Mouse (Mus musculus): ENCODE measurements at regions not wholly inside any gene's neighbourhood (a gene's known extent, or its start where the extent isn't known, plus 50 kb on each side); places are given as distances from the start of the nearest gene placed in this dataset.

DNA sequence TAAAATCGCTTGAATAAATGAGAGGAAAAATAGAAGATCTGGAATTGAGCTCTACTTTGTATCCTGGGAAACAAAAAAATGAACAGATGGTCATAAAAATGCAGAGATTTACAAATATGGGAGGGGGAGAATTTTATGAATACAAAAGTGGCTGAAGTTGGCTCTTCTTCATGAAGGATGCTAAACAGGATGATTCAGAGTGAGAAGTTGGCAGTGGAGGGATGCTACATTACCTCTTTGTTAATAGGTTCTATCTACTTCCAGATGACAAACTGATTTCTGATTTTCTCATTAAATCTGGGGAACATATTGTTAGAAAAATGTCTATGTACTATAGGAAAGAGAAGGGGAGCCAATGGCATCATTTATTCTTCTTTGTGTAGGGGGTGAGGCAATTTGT, 2785.8 kb downstream of the Poteg start:
- H3K4me2 ChIP-seq (replicated peaks; ENCODE audit: low read depth, low read length), result no peak overlapping the region
- H3K27me3 ChIP-seq (ENCODE audit: control insufficient read depth, insufficient read depth, low read length), result no peaks in the 10 kb centered on the region
- no peaks in the 10 kb centered on the region for H3K36me3 ChIP-seq (ENCODE audit: control insufficient read depth, insufficient read depth, low read length)
- DNase-seq (ENCODE audit: low spot score), result no peak
- no peak overlapping the region for H3K4me3 ChIP-seq (ENCODE audit: low read depth, low read length)
- no peak overlapping the region for H3K27ac ChIP-seq (ENCODE audit: low read depth, low read length)
- no peak for ATAC-seq (ENCODE audit: low FRiP score)
- H3K4me1 ChIP-seq (replicated peaks; ENCODE audit: control insufficient read depth, insufficient read depth, low read length), result no peaks in the 10 kb centered on the region
- no peak overlapping the region for H3K9ac ChIP-seq (ENCODE audit: low read depth, low read length)
- no peaks in the 10 kb centered on the region for H3K9me3 ChIP-seq (ENCODE audit: control insufficient read depth, low read length)
- 71% methylated on average over 1 of the region's 1 CpGs for WGBS

- Histone ChIP-seq H3K9me3 (ENCODE audit: control insufficient read depth, low read length) (no peaks in the 10 kb centered on the region), H3K4me3 (ENCODE audit: low read depth, low read length) (no peak overlapping the region), H3K27me3 (ENCODE audit: control insufficient read depth, insufficient read depth, low read length) (no peaks in the 10 kb centered on the region), H3K4me2 (replicated peaks; ENCODE audit: low read depth, low read length) (no peak overlapping the region), H3K9ac (ENCODE audit: low read depth, low read length) (no peak overlapping the region), H3K4me1 (replicated peaks; ENCODE audit: control insufficient read depth, insufficient read depth, low read length) (no peaks in the 10 kb centered on the region), H3K36me3 (ENCODE audit: control insufficient read depth, insufficient read depth, low read length) (no peaks in the 10 kb centered on the region), H3K27ac (ENCODE audit: low read depth, low read length) (no peak overlapping the region)
- ATAC-seq (ENCODE audit: low FRiP score) (no peak), DNase-seq (ENCODE audit: low spot score) (no peak)
- 89% methylated on average over 3 of the region's 3 CpGs for WGBS
These were observed 2804.3 kb downstream of the Poteg start for GRCm38 (mm10) chr8:30251797-30252196.

GRCm38 (mm10) chr8:30269949-30270910, 2822.8 kb downstream of the Poteg start:
- H3K4me3 ChIP-seq (ENCODE audit: low read depth, low read length), result no peak overlapping the region
- DNase-seq (ENCODE audit: low spot score), result no peak
- H3K9ac ChIP-seq (ENCODE audit: low read depth, low read length), result no peak overlapping the region
- ATAC-seq (ENCODE audit: low FRiP score), result no peak
- no peaks in the 10 kb centered on the region for H3K27me3 ChIP-seq (ENCODE audit: control insufficient read depth, insufficient read depth, low read length)
- H3K36me3 ChIP-seq (ENCODE audit: control insufficient read depth, insufficient read depth, low read length), result no peaks in the 10 kb centered on the region
- H3K4me2 ChIP-seq (replicated peaks; ENCODE audit: low read depth, low read length), result no peak overlapping the region
- H3K4me1 ChIP-seq (replicated peaks; ENCODE audit: control insufficient read depth, insufficient read depth, low read length), result no peaks in the 10 kb centered on the region
- H3K9me3 ChIP-seq (ENCODE audit: control insufficient read depth, low read length), result no peaks in the 10 kb centered on the region
- no peak overlapping the region for H3K27ac ChIP-seq (ENCODE audit: low read depth, low read length)
- 90% methylated on average over 6 of the region's 6 CpGs for WGBS

DNA sequence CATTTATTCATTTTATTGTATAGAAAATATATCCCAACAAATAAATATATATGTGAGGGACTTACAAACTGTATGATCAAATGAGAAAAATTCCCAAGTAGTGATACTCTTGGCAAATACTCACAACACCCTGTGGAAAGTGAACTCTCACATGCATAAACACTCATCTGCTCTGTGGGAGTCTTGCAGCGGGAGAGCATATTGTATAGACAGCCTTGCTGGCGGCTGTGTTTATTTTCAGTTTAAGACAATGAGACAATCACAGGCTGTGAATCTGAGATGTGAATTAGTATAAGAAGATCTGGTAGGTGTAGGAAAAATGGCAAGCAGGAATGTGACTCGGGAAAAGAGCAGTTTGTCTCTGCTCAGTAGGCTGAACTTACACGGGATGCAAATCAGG, 2841.7 kb downstream of the Poteg start:
- no peaks in the 10 kb centered on the region for H3K36me3 ChIP-seq (ENCODE audit: control insufficient read depth, insufficient read depth, low read length)
- no peak overlapping the region for H3K9ac ChIP-seq (ENCODE audit: low read depth, low read length)
- H3K4me1 ChIP-seq (replicated peaks; ENCODE audit: control insufficient read depth, insufficient read depth, low read length), result no peaks in the 10 kb centered on the region
- no peak overlapping the region for H3K27ac ChIP-seq (ENCODE audit: low read depth, low read length)
- H3K27me3 ChIP-seq (ENCODE audit: control insufficient read depth, insufficient read depth, low read length), result no peaks in the 10 kb centered on the region
- no peak overlapping the region for H3K4me3 ChIP-seq (ENCODE audit: low read depth, low read length)
- DNase-seq (ENCODE audit: low spot score) (no peak), ATAC-seq (ENCODE audit: low FRiP score) (no peak)
- no peak overlapping the region for H3K4me2 ChIP-seq (replicated peaks; ENCODE audit: low read depth, low read length)
- no peaks in the 10 kb centered on the region for H3K9me3 ChIP-seq (ENCODE audit: control insufficient read depth, low read length)
- 53% methylated on average over 4 of the region's 4 CpGs for WGBS

DNA sequence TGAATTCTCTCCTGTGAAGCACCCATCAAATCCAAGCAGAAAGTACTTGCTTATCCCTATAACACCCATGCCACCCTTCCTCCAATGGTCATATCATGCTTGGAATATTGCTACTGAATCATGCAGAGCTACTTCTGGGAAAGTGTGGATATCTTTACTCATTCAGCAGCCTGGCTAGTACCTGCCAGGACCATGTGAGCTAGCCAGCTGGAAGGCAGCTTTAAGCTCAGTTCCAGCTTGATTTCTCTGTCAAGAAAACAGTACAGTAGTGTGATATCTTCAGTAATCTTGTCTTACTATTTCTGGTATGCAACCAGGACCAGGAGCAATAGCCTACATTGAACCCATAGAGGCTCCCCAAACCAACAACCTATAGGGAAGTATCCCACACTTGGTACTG, 2883.7 kb downstream of the Poteg start:
- H3K9ac ChIP-seq (ENCODE audit: low read depth, low read length), result no peak overlapping the region
- DNase-seq (ENCODE audit: low spot score), result no peak
- H3K27me3 ChIP-seq (ENCODE audit: control insufficient read depth, insufficient read depth, low read length), result no peaks in the 10 kb centered on the region
- H3K4me1 ChIP-seq (replicated peaks; ENCODE audit: control insufficient read depth, insufficient read depth, low read length), result no peaks in the 10 kb centered on the region
- no peak overlapping the region for H3K4me3 ChIP-seq (ENCODE audit: low read depth, low read length)
- no peak for ATAC-seq (ENCODE audit: low FRiP score)
- H3K9me3 ChIP-seq (ENCODE audit: control insufficient read depth, low read length), result no peaks in the 10 kb centered on the region
- H3K27ac ChIP-seq (ENCODE audit: low read depth, low read length), result no peak overlapping the region
- no peak overlapping the region for H3K4me2 ChIP-seq (replicated peaks; ENCODE audit: low read depth, low read length)
- H3K36me3 ChIP-seq (ENCODE audit: control insufficient read depth, insufficient read depth, low read length), result no peaks in the 10 kb centered on the region

DNA sequence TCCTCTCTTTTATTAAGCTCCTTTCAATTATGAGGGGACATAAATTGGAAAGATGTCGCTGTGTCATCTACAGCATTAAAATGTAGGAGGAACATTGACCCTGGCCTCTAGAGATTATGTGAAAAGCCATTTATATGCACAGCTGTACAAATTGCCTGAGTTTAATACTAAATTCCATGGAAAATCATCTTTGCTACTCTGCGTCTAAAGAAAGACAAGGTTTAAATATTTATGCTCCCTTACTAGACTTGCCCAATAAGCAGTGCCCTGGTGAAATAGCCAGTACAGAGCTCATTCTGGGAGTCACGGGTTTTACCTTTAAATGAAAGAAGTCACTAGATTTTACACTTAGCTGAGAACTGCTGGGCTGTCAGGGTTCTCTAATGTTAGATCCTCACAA, 2885.9 kb downstream of the Poteg start:
- H3K4me3 ChIP-seq (ENCODE audit: low read depth, low read length), result no peak overlapping the region
- no peak overlapping the region for H3K9ac ChIP-seq (ENCODE audit: low read depth, low read length)
- DNase-seq (ENCODE audit: low spot score), result no peak
- ATAC-seq (ENCODE audit: low FRiP score), result no peak
- no peaks in the 10 kb centered on the region for H3K4me1 ChIP-seq (replicated peaks; ENCODE audit: control insufficient read depth, insufficient read depth, low read length)
- 75% methylated on average over 3 of the region's 3 CpGs for WGBS
- no peaks in the 10 kb centered on the region for H3K9me3 ChIP-seq (ENCODE audit: control insufficient read depth, low read length)
- no peak overlapping the region for H3K27ac ChIP-seq (ENCODE audit: low read depth, low read length)
- no peak overlapping the region for H3K4me2 ChIP-seq (replicated peaks; ENCODE audit: low read depth, low read length)
- no peaks in the 10 kb centered on the region for H3K36me3 ChIP-seq (ENCODE audit: control insufficient read depth, insufficient read depth, low read length)
- no peaks in the 10 kb centered on the region for H3K27me3 ChIP-seq (ENCODE audit: control insufficient read depth, insufficient read depth, low read length)

DNA sequence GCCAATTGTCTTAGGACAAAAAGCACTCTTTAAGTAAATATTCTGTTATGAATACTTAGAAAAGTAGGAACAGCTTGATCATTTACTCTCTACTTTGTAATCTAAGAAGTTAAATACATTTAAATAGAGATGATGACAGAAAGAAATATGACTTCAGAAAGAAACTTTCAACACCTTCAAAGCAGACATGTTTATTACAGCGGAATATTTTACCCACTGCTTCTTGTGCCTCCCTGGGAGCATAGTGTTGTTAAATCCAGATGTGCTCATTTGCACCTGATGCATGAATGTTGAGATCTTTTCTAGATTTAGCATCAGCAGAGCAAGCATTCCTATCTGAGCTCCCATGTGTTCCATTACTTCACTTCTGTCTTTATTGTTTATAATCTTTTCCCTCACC, 2912.0 kb downstream of the Poteg start:
- no peaks in the 10 kb centered on the region for H3K36me3 ChIP-seq (ENCODE audit: control insufficient read depth, insufficient read depth, low read length)
- DNase-seq (ENCODE audit: low spot score) (no peak), ATAC-seq (ENCODE audit: low FRiP score) (no peak)
- H3K4me2 ChIP-seq (replicated peaks; ENCODE audit: low read depth, low read length), result no peak overlapping the region
- no peaks in the 10 kb centered on the region for H3K4me1 ChIP-seq (replicated peaks; ENCODE audit: control insufficient read depth, insufficient read depth, low read length)
- WGBS, result 67% methylated on average over 1 of the region's 1 CpGs
- H3K27ac ChIP-seq (ENCODE audit: low read depth, low read length), result no peak overlapping the region
- no peaks in the 10 kb centered on the region for H3K27me3 ChIP-seq (ENCODE audit: control insufficient read depth, insufficient read depth, low read length)
- no peaks in the 10 kb centered on the region for H3K9me3 ChIP-seq (ENCODE audit: control insufficient read depth, low read length)
- H3K4me3 ChIP-seq (ENCODE audit: low read depth, low read length), result no peak overlapping the region
- H3K9ac ChIP-seq (ENCODE audit: low read depth, low read length), result no peak overlapping the region

DNA sequence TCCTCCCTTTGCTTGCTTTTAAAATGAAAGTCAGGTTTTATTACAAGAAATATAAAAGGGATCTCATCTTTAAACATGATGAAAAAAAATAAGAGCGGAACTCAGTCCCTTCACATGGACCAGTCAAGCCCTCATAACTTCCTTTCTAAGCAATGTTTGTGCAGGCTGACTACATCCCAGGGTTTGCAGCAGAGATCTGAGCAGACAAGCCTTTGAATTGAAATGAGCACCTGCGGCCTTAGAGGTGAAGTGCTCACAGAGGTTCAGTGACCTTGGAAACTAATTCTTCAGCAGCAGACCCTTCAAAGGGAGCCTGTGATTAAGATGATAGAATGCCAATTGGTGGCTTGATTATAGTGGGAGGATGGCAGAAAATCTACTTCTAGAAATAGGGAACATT, 2918.3 kb downstream of the Poteg start:
- Histone ChIP-seq H3K4me2 (replicated peaks; ENCODE audit: low read depth, low read length) (no peak overlapping the region), H3K36me3 (ENCODE audit: control insufficient read depth, insufficient read depth, low read length) (no peaks in the 10 kb centered on the region), H3K9ac (ENCODE audit: low read depth, low read length) (no peak overlapping the region), H3K27me3 (ENCODE audit: control insufficient read depth, insufficient read depth, low read length) (no peaks in the 10 kb centered on the region), H3K4me1 (replicated peaks; ENCODE audit: control insufficient read depth, insufficient read depth, low read length) (no peaks in the 10 kb centered on the region), H3K4me3 (ENCODE audit: low read depth, low read length) (no peak overlapping the region), H3K27ac (ENCODE audit: low read depth, low read length) (no peak overlapping the region), H3K9me3 (ENCODE audit: control insufficient read depth, low read length) (no peaks in the 10 kb centered on the region)
- no peak for DNase-seq (ENCODE audit: low spot score)
- 78% methylated on average over 2 of the region's 2 CpGs for WGBS
- ATAC-seq (ENCODE audit: low FRiP score), result no peak

GRCm38 (mm10) chr8:30391936-30392335, 2944.5 kb downstream of the Poteg start:
- no peak overlapping the region for H3K4me3 ChIP-seq (ENCODE audit: low read depth, low read length)

More at GRCm38 (mm10) chr8:30391936-30392335, 2944.5 kb downstream of the Poteg start:
- no peaks in the 10 kb centered on the region for H3K9me3 ChIP-seq (ENCODE audit: control insufficient read depth, low read length)
- no peaks in the 10 kb centered on the region for H3K36me3 ChIP-seq (ENCODE audit: control insufficient read depth, insufficient read depth, low read length)
- H3K27ac ChIP-seq (ENCODE audit: low read depth, low read length), result no peak overlapping the region
- ATAC-seq (ENCODE audit: low FRiP score) (no peak), DNase-seq (ENCODE audit: low spot score) (no peak)
- 92% methylated on average over 2 of the region's 2 CpGs for WGBS
- no peak overlapping the region for H3K4me2 ChIP-seq (replicated peaks; ENCODE audit: low read depth, low read length)
- H3K4me1 ChIP-seq (replicated peaks; ENCODE audit: control insufficient read depth, insufficient read depth, low read length), result no peaks in the 10 kb centered on the region
- H3K27me3 ChIP-seq (ENCODE audit: control insufficient read depth, insufficient read depth, low read length), result no peaks in the 10 kb centered on the region
- no peak overlapping the region for H3K9ac ChIP-seq (ENCODE audit: low read depth, low read length)
